Mouse (Mus musculus): ENCODE results near the gene Hexim1. TPM values are rescaled to one million over a fixed set of nuclear protein-coding genes. Genes with fewer than 3 reads are reported as not detected.

Gene Hexim1
- polyA plus RNA-seq, 1 experiment from 2014 or later, result 3.4 TPM

Other genes starting within 250 kb of the Hexim1 start
- gene Eftud2, start 235.2 kb upstream of the Hexim1 start, polyA plus RNA-seq (2015; fragmentation: Nextera tagmentation; extraction: Ambion mirVana), result 182 and 183 TPM in 2 replicates
- gene Ccdc103, start 235.0 kb upstream of the Hexim1 start, polyA plus RNA-seq (2015; fragmentation: Nextera tagmentation; extraction: Ambion mirVana), result 2.1 and 2.9 TPM in 2 replicates
- 0.11 TPM in 1 of 2 replicates, not detected in the other for gene Fam187a, start 231.1 kb upstream of the Hexim1 start, polyA plus RNA-seq (2015; fragmentation: Nextera tagmentation; extraction: Ambion mirVana)
- gene Gfap, start 215.3 kb upstream of the Hexim1 start, polyA plus RNA-seq (2015; fragmentation: Nextera tagmentation; extraction: Ambion mirVana), result 0.88 and 0.93 TPM in 2 replicates
- 5.3 and 6.6 TPM in 2 replicates for gene Kif18b, start 191.1 kb upstream of the Hexim1 start, polyA plus RNA-seq (2015; fragmentation: Nextera tagmentation; extraction: Ambion mirVana)
- gene C1ql1, start 169.5 kb upstream of the Hexim1 start, polyA plus RNA-seq (2015; fragmentation: Nextera tagmentation; extraction: Ambion mirVana), result 1.8 and 1.9 TPM in 2 replicates
- gene Nmt1, start 88.0 kb upstream of the Hexim1 start, polyA plus RNA-seq (2015; fragmentation: Nextera tagmentation; extraction: Ambion mirVana), result 41.0 and 43.9 TPM in 2 replicates
- 152 and 168 TPM in 2 replicates for gene Dcakd, start 87.9 kb upstream of the Hexim1 start, polyA plus RNA-seq (2015; fragmentation: Nextera tagmentation; extraction: Ambion mirVana)
- gene Plcd3, start 14.6 kb upstream of the Hexim1 start, polyA plus RNA-seq (2015; fragmentation: Nextera tagmentation; extraction: Ambion mirVana), result 1.9 and 2.3 TPM in 2 replicates
- 14.6 and 14.8 TPM in 2 replicates for gene Acbd4, start 14.5 kb upstream of the Hexim1 start, polyA plus RNA-seq (2015; fragmentation: Nextera tagmentation; extraction: Ambion mirVana)
- gene Hexim2, start 16.2 kb downstream of the Hexim1 start, polyA plus RNA-seq (2015; fragmentation: Nextera tagmentation; extraction: Ambion mirVana), result 20.8 and 23.8 TPM in 2 replicates
- 1.7 and 3.1 TPM in 2 replicates for gene Fmnl1, start 54.9 kb downstream of the Hexim1 start, polyA plus RNA-seq (2015; fragmentation: Nextera tagmentation; extraction: Ambion mirVana)
- gene 1700023F06Rik, start 92.3 kb downstream of the Hexim1 start, polyA plus RNA-seq (2015; fragmentation: Nextera tagmentation; extraction: Ambion mirVana), result 0.75 and 0.98 TPM in 2 replicates
- gene Spata32, start 102.2 kb downstream of the Hexim1 start, polyA plus RNA-seq (2015; fragmentation: Nextera tagmentation; extraction: Ambion mirVana), result 0.15 and 0.38 TPM in 2 replicates
- gene Map3k14, start 151.2 kb downstream of the Hexim1 start, polyA plus RNA-seq (2015; fragmentation: Nextera tagmentation; extraction: Ambion mirVana), result 3.7 and 3.9 TPM in 2 replicates
- 2.5 and 3.0 TPM in 2 replicates for gene Arhgap27, start 247.5 kb downstream of the Hexim1 start, polyA plus RNA-seq (2015; fragmentation: Nextera tagmentation; extraction: Ambion mirVana)